Mouse (Mus musculus) left cerebral cortex, postnatal 10 days (tissue): ENCODE results near the gene Mrps16. TPM values are rescaled to one million over a fixed set of nuclear protein-coding genes. Genes with fewer than 3 reads are reported as not detected.

ENCODE experiments used
- DNase-seq, 2 experiments: peaks; one replicate each; pipeline ENCODE4 v3.0.0; 2021 to 2022; ENCODE audit warnings: low spot score in 2 of 2, mixed read lengths in 1 of 2; ENCODE audit errors: extremely low spot score in 1 of 2
- intact Hi-C: fragments of 180-260 bp; cut with DNase I; formaldehyde crosslinking; loops from one replicate; pipeline ENCODE4 v1.15.1; 2025
- total RNA-seq, 2 experiments: library from RNA; stranded (reverse); gene quantifications; 2 replicates each; pipeline ENCODE4 v1.2.3; 2021

Mrps16 gene
- total RNA-seq, 2 experiments from 2014 or later = 39.2 to 39.4 TPM

DNA sequence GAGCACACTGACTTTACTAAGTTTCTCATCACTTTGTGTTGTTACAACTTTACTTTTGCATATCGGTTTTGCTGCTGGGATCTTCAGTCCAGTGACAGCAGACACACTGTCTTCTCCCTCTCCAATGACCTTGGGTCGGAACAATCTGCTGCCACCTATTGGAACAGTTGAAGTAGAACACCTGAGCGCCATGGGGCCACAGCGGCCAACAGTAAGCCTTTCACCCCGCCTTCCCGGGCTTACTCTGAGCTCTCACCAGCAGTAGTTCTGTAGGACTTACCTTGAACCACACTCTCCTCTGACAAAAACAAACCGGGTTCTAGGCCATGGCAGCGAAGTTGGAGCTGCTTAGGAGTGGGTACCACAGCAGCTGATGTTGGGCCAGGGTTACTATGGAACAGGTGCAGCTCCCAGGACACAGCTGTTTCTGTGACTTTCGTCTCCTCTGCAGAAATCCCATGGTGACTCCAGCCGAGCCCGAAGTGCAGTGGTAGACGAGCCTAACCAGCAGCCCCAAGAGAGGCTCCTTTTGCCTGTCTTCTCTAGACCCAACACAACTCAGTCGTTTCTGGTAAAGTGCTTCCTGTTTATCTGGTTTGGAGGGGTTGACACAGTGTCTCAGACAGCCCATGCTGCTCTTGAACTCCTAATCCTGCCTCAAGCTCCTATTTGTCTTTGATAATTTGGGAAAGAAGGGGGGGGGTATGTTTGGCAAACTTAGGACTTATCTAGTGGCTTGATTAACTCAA lies 14.9 kb downstream of the Mrps16 start:
- peak in 1 of 2 experiments; percentile 38 for DNase-seq
- intact Hi-C loops = loop anchor here (10.0 kb wide), 1 partner anchor 54 kb away; no protein-coding TSS in a partner anchor

DNA sequence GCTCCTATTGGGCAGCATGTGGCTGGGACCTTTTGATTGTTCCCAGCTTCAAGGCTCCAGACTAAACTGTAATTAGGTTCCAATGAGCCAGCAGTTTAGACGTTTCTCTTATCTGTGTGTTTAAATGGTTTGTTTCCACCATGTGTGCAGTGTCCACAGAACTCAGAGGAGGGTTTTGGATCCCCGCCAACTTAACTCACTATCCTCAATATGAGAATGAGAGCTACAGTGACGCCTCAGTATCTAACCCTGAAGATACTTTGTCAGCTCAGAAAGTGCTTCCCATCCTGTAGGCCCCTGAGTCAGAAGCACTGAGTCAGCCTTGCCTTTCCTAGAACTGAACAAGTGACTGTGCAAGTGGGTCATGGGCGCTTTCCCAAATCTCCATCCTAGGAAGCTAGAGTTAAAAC lies 16.3 kb downstream of the Mrps16 start:
- no peak for DNase-seq
- intact Hi-C loops = loop anchor here (10.0 kb wide), 1 partner anchor 52 kb away; no protein-coding TSS in a partner anchor

DNA sequence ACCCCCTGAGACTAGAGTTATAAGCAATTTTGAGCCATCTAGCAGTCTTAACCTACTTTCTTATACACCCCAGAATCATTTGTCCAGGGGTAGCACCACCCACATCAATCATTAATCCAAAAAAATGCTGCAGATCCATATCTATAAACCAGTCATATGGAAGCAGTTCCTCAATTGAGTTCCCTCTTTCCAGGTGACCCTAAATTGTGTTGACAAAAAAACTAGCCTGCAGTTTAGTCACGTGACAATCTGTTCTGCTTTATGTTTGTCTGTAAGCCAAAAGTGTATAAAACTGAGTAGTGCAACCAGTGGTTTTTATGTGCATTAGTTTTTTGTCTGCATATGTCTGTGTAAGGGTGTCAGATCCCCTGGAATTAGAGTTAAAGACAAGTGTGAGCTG lies 21.6 kb downstream of the Mrps16 start:
- intact Hi-C loops = loop anchor here (10.0 kb wide), 1 partner anchor 47 kb away; no protein-coding TSS in a partner anchor

DNA sequence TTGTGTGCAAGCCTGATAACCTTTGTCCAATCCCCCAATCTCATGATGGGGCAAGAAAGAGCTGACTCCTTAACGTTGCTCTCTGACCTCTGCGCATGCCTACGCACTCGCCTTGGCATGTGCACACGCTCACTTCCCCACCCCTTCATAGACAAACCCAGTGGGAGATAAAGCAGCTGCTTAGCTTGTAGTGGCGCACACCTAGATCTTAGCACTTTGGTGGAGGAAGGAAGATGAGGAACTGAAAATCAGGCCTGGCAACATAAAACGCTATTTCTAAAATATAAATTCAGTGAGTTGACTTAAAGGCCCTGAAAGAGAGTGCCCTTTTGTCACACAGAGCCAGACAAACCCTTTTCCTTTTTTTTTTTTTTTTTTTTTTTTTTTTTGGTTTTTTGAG lies 22.6 kb downstream of the Mrps16 start:
- no peak for DNase-seq
- intact Hi-C loops = loop anchor here (10.0 kb wide), 1 partner anchor 46 kb away; no protein-coding TSS in a partner anchor

More for the DNA sequence above, 21.6 kb downstream of the Mrps16 start:
- DNase-seq = no peak

DNA sequence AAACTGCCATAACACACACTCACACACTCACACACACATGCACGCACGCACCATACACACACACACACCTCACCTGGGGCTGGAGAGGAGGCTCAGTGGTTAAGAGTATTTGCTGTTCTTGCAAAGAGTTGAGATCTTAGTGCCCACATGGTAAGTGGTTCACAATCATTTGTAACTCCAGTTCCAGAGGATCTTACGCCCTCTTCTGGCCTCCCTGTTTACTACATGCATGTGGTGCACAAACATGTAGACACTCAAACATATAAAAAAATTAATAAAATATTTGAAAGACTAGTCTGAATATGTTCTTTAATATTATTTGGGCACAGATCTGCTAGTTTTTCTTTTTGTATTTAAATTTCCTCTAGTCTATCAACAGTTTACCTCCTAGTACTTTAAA lies 25.2 kb downstream of the Mrps16 start:
- intact Hi-C loops = no loop called here
- no peak for DNase-seq

DNA sequence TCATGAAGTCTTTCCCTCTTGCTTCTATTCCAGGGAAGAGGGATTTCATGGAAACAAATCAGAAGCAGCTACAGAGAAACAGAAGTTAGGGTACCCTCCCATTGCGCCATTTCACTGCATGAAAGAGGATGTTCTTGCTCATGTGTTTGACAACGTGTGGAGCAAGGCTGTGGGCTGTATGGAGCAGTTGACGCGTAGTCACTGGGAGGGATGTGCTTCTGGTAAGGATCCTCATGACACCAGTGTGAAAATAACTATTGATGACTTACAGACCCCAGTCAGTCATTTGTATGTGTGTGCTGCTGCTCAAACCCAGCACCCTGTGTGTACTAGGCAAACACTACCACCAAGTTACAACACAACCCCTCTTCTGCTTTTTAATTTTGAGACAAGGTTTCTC lies 30.2 kb downstream of the Mrps16 start:
- intact Hi-C loops = no loop called here
- no peak for DNase-seq

DNA sequence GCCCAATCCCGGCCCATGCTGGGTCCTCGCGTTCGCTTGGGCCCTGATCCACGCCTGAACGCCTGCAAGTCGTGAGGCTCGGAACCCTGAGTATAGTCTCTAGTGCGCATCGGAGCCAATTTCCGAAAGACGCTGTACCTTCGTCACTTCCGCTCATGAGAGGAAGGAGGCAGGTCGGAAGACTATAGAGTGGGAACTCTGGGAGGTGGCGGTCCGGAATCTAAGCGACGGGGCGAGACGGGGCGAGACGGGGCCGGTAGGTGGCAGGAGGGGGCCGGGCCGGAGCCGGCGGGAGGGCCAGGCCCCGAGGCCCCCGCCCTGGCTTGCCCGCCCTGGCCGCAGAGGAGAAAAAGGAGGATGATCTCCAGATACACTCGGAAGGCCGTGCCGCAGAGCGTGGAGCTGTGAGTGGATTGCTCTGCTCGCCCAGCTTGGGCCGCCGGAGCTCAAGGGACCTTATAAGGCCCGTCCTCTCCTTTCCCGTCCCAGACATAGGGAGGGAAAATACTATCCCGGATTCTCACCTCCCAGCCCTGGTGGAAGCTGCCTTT lies 45.4 kb downstream of the Mrps16 start, which contains the start of the genes Ecd and Fam149b:
Ecd (minus strand) TSS at position 131 of the 551 bp plus-strand sequence.
Fam149b (plus strand) TSS at position 172 of the 551 bp plus-strand sequence.
- intact Hi-C loops = no loop called here
- peak; percentile 93 for DNase-seq

DNA sequence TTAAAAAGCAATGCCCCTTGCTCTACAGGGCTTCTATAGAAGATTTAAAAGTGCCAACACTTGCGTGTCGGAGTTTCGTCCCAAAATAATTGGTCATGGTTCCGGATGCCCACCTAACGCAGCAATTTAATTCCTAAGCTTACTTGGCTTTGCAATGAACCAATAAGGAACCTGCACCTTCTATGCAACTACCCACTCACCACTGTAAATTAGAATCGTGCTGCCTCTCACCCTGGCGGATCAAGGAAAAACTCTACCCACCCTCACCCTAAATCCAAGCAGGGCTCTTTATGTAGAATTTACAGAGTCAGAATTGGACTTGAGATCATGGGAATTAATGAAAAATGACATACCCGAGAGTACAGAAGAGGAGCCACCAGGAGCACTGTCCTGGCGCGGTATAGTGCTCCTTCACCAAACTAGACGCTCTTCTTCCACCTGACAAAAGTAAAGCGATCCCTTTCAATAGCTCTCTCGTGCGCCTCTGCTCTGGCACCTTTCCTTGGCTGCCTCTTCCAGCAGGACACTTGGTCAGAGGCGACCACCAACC lies 45.9 kb downstream of the Mrps16 start:
- intact Hi-C loops = no loop called here
- peak in 1 of 2 experiments; percentile 5 for DNase-seq

DNA sequence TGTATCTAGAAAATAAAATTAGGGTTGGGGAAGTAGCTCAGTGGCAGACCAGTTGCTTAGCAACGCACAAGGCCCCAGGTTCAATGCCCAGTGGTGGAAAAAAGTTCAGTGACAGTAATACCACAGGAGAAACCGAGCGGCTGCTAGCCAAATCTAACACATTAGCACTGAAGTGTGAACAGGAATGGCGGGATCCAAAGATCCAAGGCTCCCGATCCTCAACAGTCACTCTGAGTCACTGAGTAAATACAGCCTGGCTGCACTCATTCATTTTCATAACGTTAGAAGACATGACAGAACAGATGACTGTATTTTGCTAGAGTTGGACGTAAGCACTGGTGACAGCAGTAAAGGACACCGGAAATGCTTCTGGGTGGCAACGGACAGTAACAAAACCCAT lies 47.5 kb downstream of the Mrps16 start:
- intact Hi-C loops = no loop called here
- DNase-seq = no peak

DNA sequence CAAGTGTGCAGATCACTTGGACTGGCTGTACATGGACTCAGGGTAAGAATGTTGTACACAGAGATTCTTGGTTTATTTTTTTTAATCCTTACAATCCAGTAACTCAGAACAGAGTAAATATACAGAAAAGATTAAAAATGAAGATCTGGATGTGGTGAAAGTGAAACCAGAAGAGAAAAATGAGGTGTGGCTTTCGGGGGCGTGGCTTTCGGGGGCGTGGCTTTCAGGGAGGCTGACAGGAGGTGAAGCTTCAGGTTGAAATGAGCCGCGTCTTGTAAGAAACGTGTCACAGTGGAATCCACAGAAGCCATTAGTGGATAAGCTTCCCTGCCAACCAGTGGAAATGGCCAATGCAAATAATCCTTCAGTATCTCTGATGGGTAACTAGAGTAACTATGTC lies 52.6 kb downstream of the Mrps16 start:
- intact Hi-C loops = no loop called here
- DNase-seq = no peak

DNA sequence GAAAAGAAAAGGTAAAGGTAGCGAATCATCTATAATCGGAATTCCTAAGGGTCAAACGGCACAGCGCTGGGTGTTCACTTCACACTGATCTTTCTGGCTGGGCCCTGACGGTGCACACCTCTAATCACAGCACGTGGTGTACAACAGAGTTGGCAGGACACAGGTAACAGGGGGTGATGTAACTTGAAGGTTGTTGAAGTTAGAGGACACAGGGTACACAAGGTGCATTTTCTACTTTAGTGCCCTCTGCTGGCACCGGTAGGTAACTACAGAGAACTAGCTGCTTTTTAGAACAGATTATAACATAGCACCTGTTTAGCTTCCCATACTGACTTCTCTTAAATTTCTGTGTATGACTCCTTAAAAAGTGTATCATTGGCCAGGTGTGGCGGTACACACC lies 53.3 kb downstream of the Mrps16 start:
- intact Hi-C loops = no loop called here
- DNase-seq = no peak

DNA sequence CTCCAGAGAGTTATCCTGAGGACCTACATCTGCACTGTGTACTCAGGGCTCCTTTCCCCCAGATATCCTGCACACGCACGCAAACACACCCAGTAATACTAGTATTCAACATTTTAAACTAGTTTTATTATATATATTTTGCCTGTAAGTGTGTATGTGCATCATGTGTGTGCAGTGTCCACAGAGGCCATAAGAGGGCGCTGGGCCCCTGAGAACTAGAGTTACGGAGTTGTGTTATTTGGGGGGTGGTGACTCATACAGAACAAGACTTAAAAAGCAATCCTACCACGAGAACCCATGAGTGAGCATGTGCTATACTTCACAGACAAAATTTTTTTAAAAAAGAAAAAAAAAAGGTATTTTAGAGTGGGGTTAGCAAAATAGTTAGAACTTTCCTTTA lies 54.0 kb downstream of the Mrps16 start:
- intact Hi-C loops = no loop called here
- no peak for DNase-seq

Other genes with a start within 250 kb of the Mrps16 start
- under 1 TPM; 0.34 to 0.36 TPM for gene Kcnk5, start 211.8 kb downstream of the Mrps16 start, total RNA-seq
- not detected for gene Kcnk16, start 124.4 kb downstream of the Mrps16 start, total RNA-seq
- 10 to 100 TPM; 19.6 to 21.1 TPM for gene Nudt13, start 98.9 kb downstream of the Mrps16 start, total RNA-seq
- gene Ecd, start 45.5 kb downstream of the Mrps16 start, total RNA-seq = 10 to 100 TPM; 29.6 to 33.0 TPM
- gene Fam149b, start 45.5 kb downstream of the Mrps16 start, total RNA-seq = 10 to 100 TPM; 41.8 to 48.7 TPM
- 10 to 100 TPM; 23.3 to 25.8 TPM for gene Dnajc9, start 4.7 kb downstream of the Mrps16 start, total RNA-seq
- gene Cfap70, start 58.6 kb upstream of the Mrps16 start, total RNA-seq = 1 to 10 TPM; 2.5 to 3.0 TPM
- 10 to 100 TPM; 50.6 to 52.6 TPM for gene Anxa7, start 86.5 kb upstream of the Mrps16 start, total RNA-seq
- 1 to 10 TPM in 1 of 2 experiments, under 1 TPM in 1; 0.97 to 1.1 TPM for gene Mss51, start 103.3 kb upstream of the Mrps16 start, total RNA-seq
- gene Ppp3cb, start 152.9 kb upstream of the Mrps16 start, total RNA-seq = 100 to 1,000 TPM; 434 TPM
- gene Usp54, start 247.4 kb upstream of the Mrps16 start, total RNA-seq = 10 to 100 TPM; 21.2 to 29.3 TPM